Mouse (Mus musculus) heart, embryonic 13.5 days (tissue): ENCODE data around the gene Tmem121b. TPM values are rescaled to one million over a fixed set of nuclear protein-coding genes. Genes with fewer than 3 reads are reported as not detected.

ENCODE experiments used
- ATAC-seq: fragments of 200-750 bp; cut with Nextera tagmentation; 2 replicates; pipeline ENCODE4 v1.8.0; 2017; ENCODE audit warnings: moderate TSS enrichment; ENCODE audit not compliant: insufficient number of reproducible peaks, low FRiP score, low TSS enrichment; ENCODE audit errors: extremely low read depth
- H3K27ac ChIP-seq: fragments of 300-500 bp; sonication (generic); replicated peaks from 2 replicates; pipeline ENCODE4 v1.5.1; 2015; ENCODE audit warnings: moderate library complexity, mild to moderate bottlenecking, inconsistent platforms
- H3K27me3 ChIP-seq: fragments of 300-500 bp; sonication (generic); replicated peaks from 2 replicates; pipeline ENCODE4 v1.6.1; 2015; ENCODE audit warnings: mild to moderate bottlenecking, inconsistent platforms
- H3K36me3 ChIP-seq: fragments of 300-500 bp; sonication (generic); 2 replicates; pipeline ENCODE4 v1.6.1; 2015; ENCODE audit warnings: mild to moderate bottlenecking, inconsistent platforms
- H3K4me1 ChIP-seq: fragments of 300-500 bp; sonication (generic); 2 replicates; pipeline ENCODE4 v1.6.1; 2015; ENCODE audit warnings: inconsistent platforms
- H3K4me2 ChIP-seq: fragments of 300-500 bp; sonication (generic); 2 replicates; pipeline ENCODE4 v1.6.1; 2015; ENCODE audit warnings: inconsistent platforms, mild to moderate bottlenecking, moderate library complexity
- H3K4me3 ChIP-seq: fragments of 300-500 bp; sonication (generic); 2 replicates; pipeline ENCODE4 v1.5.1; 2015; ENCODE audit warnings: moderate library complexity, mild to moderate bottlenecking, inconsistent platforms
- H3K9ac ChIP-seq: fragments of 300-500 bp; sonication (generic); 2 replicates; pipeline ENCODE4 v1.6.1; 2015; ENCODE audit warnings: inconsistent platforms, mild to moderate bottlenecking, moderate library complexity
- H3K9me3 ChIP-seq: fragments of 300-500 bp; sonication (generic); 2 replicates; pipeline ENCODE4 v1.6.1; 2016; ENCODE audit warnings: inconsistent platforms
- WGBS: fragments of 180-500 bp; shearing (Covaris S2); methylation state at CpG from one replicate; pipeline ENCODE4 v1.1.7; 2015; ENCODE audit warnings: mixed read lengths; 5-methylcytosine and 5-hydroxymethylcytosine counted together
- polyA plus RNA-seq: library from polyadenylated mRNA; unstranded; fragments of >200 nt; fragmentation: Nextera tagmentation; extraction: Ambion mirVana; gene quantifications from 2 replicates; pipeline ENCODE4 v1.2.1, GENCODE M21; 2015

Tmem121b gene
- polyA plus RNA-seq, 1 experiment from 2014 or later: 0.07 TPM

DNA sequence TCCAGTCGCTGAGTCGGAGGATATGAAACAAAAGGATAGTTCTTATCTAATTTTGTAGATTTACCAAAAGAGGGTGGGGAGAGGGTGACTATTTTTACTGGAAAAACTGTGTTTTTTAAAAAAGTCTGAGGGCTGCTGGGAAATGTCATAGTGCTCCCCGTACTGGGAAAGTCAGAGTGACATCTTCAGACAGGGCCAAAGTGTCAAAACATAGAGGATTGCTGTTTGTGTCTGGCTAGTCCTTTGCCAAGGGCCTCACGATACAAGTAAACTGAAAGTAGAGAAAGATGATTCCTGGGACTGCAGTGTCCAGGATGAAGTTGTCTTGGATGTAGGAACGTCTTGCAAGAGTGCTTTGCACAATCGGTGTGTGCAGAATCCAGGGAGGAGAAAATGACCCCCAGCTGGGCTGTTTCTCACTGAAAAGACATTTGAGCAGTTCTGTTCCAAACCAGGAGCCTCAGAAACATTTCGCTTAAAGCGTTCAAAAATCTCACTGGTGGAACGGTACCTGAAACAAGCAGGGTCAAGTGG, 29.1 kb downstream of the Tmem121b start:
- Histone ChIP-seq H3K36me3 (no peaks in the 10 kb centered on the region), H3K9me3 (no peaks in the 10 kb centered on the region), H3K9ac (peak overlapping the region; percentile 84), H3K27ac (no peak overlapping the region), H3K27me3 (peaks cover 53% of the 10 kb centered on the region), H3K4me2 (peak overlapping the region; percentile 86), H3K4me1 (peaks cover 18% of the 10 kb centered on the region), H3K4me3 (peak overlapping the region; percentile 73)
- no peak for ATAC-seq
- 62% methylated on average over 9 of the region's 9 CpGs for WGBS

DNA sequence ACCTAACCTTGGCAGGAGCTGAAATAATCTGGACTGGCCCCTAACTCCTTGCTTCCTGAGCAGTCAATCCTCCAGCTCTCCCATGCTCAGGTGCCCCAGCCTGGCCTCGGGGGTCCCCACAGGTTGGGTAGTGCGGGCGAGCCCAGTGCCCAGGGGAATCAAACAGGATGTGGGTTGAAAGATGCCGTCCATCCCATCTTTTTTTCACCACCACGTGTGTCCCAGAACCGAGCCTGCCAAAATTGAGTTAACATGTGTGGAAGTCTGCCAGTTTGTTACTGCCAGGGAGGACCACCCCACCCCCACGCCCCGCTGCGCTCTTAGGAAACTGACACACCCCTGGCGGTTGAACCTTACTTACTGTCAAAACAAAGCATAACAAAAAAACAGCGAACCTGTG, 29.7 kb downstream of the Tmem121b start:
- Histone ChIP-seq H3K27me3 (peaks cover 55% of the 10 kb centered on the region), H3K27ac (no peak overlapping the region), H3K4me1 (peaks cover 16% of the 10 kb centered on the region), H3K9ac (peak overlapping the region; percentile 84), H3K9me3 (no peaks in the 10 kb centered on the region), H3K4me3 (peak overlapping the region; percentile 73), H3K4me2 (peak overlapping the region; percentile 86), H3K36me3 (no peaks in the 10 kb centered on the region)
- ATAC-seq: no peak
- WGBS: 5% methylated on average over 11 of the region's 11 CpGs

DNA sequence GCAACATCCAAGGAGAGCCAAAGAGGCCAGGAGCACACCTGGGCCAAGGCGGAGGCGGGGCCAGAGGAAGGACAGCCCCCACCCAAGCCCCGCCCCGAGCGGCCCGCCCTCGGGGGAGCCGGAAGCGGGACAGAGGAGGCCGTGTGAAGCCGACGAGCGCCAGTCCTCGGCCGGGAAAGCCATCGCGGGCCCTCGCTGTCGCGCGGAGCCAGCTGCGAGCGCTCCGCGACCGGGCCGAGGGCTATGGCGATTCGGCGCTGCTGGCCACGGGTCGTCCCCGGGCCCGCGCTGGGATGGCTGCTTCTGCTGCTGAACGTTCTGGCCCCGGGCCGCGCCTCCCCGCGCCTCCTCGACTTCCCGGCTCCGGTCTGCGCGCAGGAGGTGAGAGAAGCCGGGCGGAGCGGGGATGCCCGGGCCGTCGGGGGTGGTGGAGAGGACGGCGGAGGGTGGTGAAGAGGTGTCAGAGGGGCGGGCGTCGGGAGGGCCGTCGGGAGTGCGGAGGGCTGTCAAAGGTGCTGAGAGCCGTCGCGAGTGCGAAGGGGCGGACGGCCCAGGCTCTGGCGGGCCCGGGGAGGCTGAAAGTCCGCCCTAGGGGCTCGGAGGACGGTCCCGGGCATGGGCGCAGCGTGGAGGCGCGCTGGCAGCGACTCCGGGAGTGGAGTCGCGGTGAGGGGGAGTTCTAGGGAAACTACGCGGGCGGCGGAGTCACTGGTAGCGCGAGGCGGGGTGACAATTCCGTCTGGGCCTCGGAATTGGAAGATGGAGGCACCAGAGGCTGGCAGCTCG, 30.3 kb downstream of the Tmem121b start, which contains the start of gene Il17ra:
TSS of gene Il17ra (plus strand) at position 162 of the 786 bp plus-strand sequence.
- Histone ChIP-seq H3K36me3 (no peaks in the 10 kb centered on the region), H3K9ac (peak within 1 kb of the TSS; percentile 84), H3K27ac (0 out of 2 replicates have a peak within 1 kb of the TSS, but pooled peaks have one; percentile 12), H3K4me3 (peak within 1 kb of the TSS; percentile 73), H3K9me3 (no peaks in the 10 kb centered on the region), H3K4me1 (peaks cover 16% of the 10 kb centered on the region), H3K27me3 (peaks cover 60% of the 10 kb centered on the region), H3K4me2 (peak within 1 kb of the TSS; percentile 86)
- peak; percentile 71 for ATAC-seq
- WGBS: under 1% methylated on average over 90 of the region's 90 CpGs

DNA sequence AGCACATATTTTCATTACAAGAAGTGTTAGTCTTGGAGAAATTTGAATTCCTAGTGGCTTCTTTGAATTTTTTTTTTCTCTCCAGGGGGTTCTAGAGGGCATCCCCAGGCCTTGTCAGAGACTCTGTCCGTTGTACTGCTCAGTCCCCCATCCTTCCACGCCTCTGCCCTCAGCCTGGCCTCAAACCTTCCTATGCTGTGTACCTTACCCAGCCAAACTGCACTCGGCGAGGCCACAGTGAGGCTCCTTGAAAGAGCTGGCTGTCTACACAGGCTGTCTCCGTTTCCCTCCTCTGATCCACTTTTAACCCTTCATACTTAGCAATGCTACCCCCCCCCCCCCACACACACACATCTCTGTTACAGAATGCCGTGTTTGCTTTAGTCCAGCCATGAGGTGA, 31.4 kb downstream of the Tmem121b start:
- Histone ChIP-seq H3K27ac (no peak overlapping the region), H3K36me3 (no peaks in the 10 kb centered on the region), H3K4me1 (peaks cover 16% of the 10 kb centered on the region), H3K9me3 (no peaks in the 10 kb centered on the region), H3K4me2 (no peak overlapping the region), H3K9ac (no peak overlapping the region), H3K27me3 (peaks cover 60% of the 10 kb centered on the region), H3K4me3 (no peak overlapping the region)
- WGBS: 46% methylated on average over 6 of the region's 6 CpGs
- ATAC-seq: no peak

DNA sequence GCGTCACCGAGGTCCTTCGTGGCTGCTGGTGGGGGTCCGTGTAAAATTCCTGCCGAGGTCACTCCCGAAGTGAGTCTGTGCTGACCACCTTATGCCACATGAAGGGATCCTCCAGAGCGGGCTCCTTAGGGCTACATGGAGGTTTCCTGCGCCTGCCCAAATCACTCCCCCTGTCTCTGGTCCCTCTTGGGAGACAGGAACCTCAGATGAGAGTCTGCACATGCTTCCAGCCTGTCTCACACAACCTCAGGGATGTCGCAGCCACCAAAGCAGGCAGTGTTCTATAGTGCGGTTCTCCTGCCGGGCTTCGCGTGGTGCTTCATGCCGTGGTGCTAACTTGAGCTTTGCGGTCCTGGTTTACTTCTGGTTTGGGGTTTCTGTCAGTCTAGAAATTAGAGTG, 32.4 kb downstream of the Tmem121b start:
- H3K9ac ChIP-seq: no peak overlapping the region
- peaks cover 60% of the 10 kb centered on the region for H3K27me3 ChIP-seq
- no peak overlapping the region for H3K4me2 ChIP-seq
- no peak overlapping the region for H3K4me3 ChIP-seq
- H3K27ac ChIP-seq: no peak overlapping the region
- ATAC-seq: no peak
- no peaks in the 10 kb centered on the region for H3K36me3 ChIP-seq
- H3K4me1 ChIP-seq: peaks cover 16% of the 10 kb centered on the region
- WGBS: 53% methylated on average over 15 of the region's 15 CpGs
- H3K9me3 ChIP-seq: no peaks in the 10 kb centered on the region

DNA sequence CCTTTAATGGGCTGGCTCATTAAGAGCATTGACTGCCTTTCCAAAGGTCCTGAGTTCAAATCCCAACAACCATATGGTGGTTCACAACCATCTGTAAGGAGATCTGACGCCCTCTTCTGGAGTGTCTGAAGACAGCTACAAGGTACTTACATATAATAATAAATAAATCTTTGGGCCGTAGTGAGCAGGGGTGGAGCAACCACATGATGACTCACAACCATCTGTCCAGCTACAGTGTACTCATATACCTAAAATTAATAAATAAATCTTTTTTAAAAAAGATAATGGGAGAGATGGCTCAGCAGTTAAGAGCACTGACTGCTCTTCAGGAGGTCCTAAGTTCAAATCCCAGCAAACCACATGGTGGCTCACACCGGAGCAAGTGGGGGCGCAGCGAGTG, 35.9 kb downstream of the Tmem121b start:
- no peak for ATAC-seq

DNA sequence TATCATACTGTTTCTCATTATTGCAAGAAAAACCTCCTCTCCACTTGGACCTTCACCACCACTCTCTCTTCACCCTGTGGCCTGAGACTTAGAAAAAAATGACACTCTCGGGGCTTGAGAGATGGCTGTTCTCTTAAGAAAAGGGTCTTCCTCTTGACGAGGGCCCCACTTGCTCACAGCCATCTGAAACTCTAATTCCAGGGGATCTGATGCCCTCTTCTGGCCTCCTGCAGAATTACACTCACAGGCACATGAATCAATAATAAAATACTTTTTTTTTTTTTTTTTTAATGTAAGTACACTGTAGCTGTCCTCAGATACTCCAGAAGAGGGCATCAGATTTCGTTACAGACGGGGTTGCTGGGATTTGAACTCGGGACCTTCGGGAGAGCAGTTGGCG, 36.5 kb downstream of the Tmem121b start:
- H3K27me3 ChIP-seq: peaks cover 26% of the 10 kb centered on the region
- no peak overlapping the region for H3K4me3 ChIP-seq
- no peaks in the 10 kb centered on the region for H3K9me3 ChIP-seq
- 61% methylated on average over 7 of the region's 7 CpGs for WGBS
- H3K9ac ChIP-seq: no peak overlapping the region
- H3K27ac ChIP-seq: no peak overlapping the region
- no peak for ATAC-seq
- no peak overlapping the region for H3K4me2 ChIP-seq
- no peaks in the 10 kb centered on the region; the same call in 1 of the 2 replicates for H3K4me1 ChIP-seq
- H3K36me3 ChIP-seq: no peaks in the 10 kb centered on the region

More for the DNA sequence above, 35.9 kb downstream of the Tmem121b start:
- Histone ChIP-seq H3K4me2 (no peak overlapping the region), H3K9me3 (no peaks in the 10 kb centered on the region), H3K4me3 (no peak overlapping the region), H3K9ac (no peak overlapping the region), H3K27ac (no peak overlapping the region), H3K4me1 (no peaks in the 10 kb centered on the region; the same call in 1 of the 2 replicates), H3K27me3 (peaks cover 32% of the 10 kb centered on the region), H3K36me3 (no peaks in the 10 kb centered on the region)
- WGBS: 89% methylated on average over 5 of the region's 5 CpGs

DNA sequence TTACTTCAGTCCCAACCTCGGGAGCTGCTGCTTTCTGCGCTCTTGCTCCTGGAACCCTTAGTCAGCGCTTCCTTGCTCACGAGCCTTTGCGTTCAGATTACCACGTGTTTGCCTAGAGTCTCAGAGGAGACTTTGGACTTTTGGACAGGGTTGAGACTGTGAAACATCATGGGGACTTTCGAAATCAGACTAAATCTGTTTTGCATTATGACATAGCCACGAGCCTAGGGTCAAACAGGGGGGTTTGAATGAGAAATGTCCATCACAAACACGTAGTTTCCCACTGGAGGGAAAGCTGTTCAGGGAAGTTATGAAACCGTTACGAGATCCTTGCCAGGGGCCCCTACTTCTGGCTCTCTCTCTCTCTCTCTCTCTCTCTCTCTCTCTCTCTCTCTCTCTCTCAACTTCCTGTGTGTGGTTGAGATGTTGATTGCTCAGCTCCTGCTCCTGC, 39.0 kb downstream of the Tmem121b start:
- Histone ChIP-seq H3K4me2 (no peak overlapping the region), H3K9ac (no peak overlapping the region), H3K27me3 (peaks cover 7% of the 10 kb centered on the region; the same call in 1 of the 2 replicates), H3K4me3 (no peak overlapping the region), H3K36me3 (no peaks in the 10 kb centered on the region), H3K4me1 (peaks cover 4% of the 10 kb centered on the region), H3K27ac (no peak overlapping the region), H3K9me3 (no peaks in the 10 kb centered on the region)
- ATAC-seq: no peak
- WGBS: 57% methylated on average over 11 of the region's 11 CpGs

DNA sequence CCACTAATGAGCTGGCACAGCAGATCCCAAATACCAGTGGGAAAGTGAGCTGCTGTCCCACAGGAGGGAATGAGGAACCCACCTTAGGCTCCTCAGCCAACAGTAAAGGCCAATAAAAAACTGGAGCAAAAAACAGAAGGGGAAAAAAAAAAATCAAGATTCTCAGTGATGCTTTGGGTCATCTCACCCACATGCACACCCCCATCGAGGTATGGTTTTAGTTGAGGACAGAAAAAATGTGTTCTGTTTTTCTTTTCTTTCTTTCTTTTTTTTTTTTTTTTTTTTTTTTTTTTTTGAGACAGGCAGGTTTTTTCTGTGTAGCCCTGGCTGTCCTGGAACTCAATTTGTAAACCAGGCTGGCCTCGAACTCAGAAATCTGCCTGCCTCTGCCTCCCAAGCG, 40.1 kb downstream of the Tmem121b start:
- Histone ChIP-seq H3K9me3 (no peaks in the 10 kb centered on the region), H3K4me3 (no peak overlapping the region), H3K27me3 (peaks cover 2% of the 10 kb centered on the region; the same call in 1 of the 2 replicates), H3K27ac (no peak overlapping the region), H3K36me3 (no peaks in the 10 kb centered on the region), H3K9ac (no peak overlapping the region), H3K4me2 (no peak overlapping the region), H3K4me1 (peaks cover 4% of the 10 kb centered on the region)
- ATAC-seq: no peak
- WGBS: 87% methylated on average over 3 of the region's 3 CpGs

DNA sequence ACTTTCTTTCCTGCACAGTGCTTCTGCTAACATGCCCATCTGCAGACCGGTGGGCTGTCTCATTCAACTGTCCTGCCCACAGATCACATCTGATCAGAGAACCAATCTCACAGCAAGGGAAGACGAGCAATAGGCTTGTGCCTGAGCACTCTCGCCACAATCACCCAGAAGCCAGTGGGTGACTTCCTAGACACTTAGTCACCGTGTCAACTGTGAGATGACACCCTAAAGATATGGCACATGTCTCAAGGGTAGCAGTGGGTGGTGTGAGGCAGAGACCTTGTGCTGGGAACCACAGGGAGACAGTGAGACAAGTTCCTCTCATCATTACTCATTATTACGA, 40.5 kb downstream of the Tmem121b start:
- Histone ChIP-seq H3K9ac (no peak overlapping the region), H3K9me3 (no peaks in the 10 kb centered on the region), H3K4me2 (no peak overlapping the region), H3K27ac (no peak overlapping the region), H3K4me3 (no peak overlapping the region), H3K36me3 (no peaks in the 10 kb centered on the region), H3K4me1 (peaks cover 4% of the 10 kb centered on the region), H3K27me3 (no peaks in the 10 kb centered on the region; the same call in 1 of the 2 replicates)
- ATAC-seq: no peak
- 69% methylated on average over 5 of the region's 5 CpGs for whole genome bisulfite sequencing

DNA sequence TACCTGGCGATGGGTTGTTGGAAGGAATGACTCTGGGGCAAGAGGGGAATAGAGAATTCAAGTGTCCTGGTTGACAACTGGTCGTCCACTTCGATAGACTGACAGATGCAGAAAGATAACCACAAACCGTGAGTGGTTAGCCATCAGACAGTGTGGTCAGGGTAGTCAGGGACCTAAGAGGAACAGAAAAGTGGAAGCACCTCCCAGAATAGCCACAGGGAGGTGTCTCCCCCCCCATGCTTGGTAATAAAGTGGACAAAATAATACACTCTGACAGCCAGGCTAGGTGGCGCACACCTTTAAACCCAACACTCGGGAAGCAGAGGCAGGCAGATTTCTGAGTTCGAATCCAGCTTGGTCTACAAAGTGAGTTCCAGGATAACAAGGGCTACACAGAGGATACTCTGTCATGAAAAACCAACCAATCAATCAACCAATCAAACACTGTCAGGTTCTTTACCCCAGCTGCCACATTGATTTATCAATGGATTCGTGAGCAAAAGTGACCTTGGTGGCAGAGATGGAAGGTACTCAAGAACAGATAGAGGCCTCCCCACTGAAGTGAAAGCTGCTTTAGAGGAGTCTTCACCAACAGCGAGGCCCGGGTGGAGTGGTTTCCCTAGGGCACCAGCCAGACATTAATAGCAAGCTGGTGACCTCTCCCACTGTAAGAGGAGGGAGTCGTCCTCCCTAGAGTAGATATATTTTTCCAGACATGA, 41.1 kb downstream of the Tmem121b start:
- H3K4me3 ChIP-seq: no peak overlapping the region
- no peak overlapping the region for H3K4me2 ChIP-seq
- H3K36me3 ChIP-seq: no peaks in the 10 kb centered on the region
- peaks cover 4% of the 10 kb centered on the region for H3K4me1 ChIP-seq
- ATAC-seq: no peak
- H3K27ac ChIP-seq: no peak overlapping the region
- H3K9me3 ChIP-seq: no peaks in the 10 kb centered on the region
- no peaks in the 10 kb centered on the region; the same call in 1 of the 2 replicates for H3K27me3 ChIP-seq
- WGBS: 78% methylated on average over 11 of the region's 11 CpGs
- no peak overlapping the region for H3K9ac ChIP-seq
